ENCODE assay signal across 38 mouse cellular contexts in the genomic region with DNA sequence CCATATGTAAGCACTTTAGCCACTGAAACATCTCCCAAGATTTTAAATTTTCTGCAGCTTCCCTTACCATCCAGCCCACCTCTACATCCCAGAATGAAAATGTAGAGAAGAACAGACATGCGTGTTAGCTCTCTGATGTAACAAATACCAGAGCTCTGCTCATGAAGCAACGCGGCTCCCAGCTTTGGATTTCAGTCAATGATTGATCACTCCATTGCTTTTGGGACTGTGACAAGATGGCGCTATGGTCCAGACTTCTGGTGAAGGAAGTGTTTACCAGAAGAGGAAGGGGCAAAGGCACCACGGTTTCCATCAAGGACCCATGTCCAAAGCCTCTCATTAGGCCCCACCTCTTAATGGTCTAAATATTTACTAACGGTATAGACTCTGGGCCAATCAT. TPM values are rescaled to one million over a fixed set of nuclear protein-coding genes. Genes with fewer than 3 reads are reported as not detected.
"Had no signal": no experiment of that assay in that cellular context is flagged by ENCODE, and none has a peak within 500 bp of the region (broad histone marks: within the 10 kb centered on the region; RNA-seq: fewer than 3 reads in every experiment).

No protein-coding gene starts in this region.

- H3K9me3 ChIP-seq: heart, embryonic 13.5 days; heart, embryonic 15.5 days; hindbrain, embryonic 10.5 days; hindbrain, embryonic 12.5 days; intestine, embryonic 15.5 days; limb, embryonic 13.5 days; limb, embryonic 15.5 days; liver, embryonic 13.5 days had no signal

- H3K27me3 ChIP-seq: heart, embryonic 13.5 days; heart, embryonic 15.5 days; hindbrain, embryonic 12.5 days; intestine, embryonic 15.5 days; limb, embryonic 13.5 days; limb, embryonic 15.5 days; liver, embryonic 13.5 days had no signal

- H3K9ac ChIP-seq: heart, embryonic 13.5 days; heart, embryonic 15.5 days; hindbrain, embryonic 12.5 days; hindbrain, embryonic 14.5 days; intestine, embryonic 15.5 days; limb, embryonic 13.5 days; limb, embryonic 15.5 days; liver, embryonic 13.5 days had no signal

- H3K27ac ChIP-seq: gastrocnemius, adult 2 months; heart, adult 2 months; heart, embryonic 13.5 days; heart, embryonic 15.5 days; hindbrain, embryonic 10.5 days; hindbrain, embryonic 12.5 days; hindbrain, embryonic 14.5 days; intestine, embryonic 15.5 days; kidney, postnatal 0 days; limb, embryonic 13.5 days; limb, embryonic 15.5 days; liver, embryonic 13.5 days had no signal

- H3K4me2 ChIP-seq: heart, embryonic 11.5 days; heart, embryonic 13.5 days; heart, embryonic 15.5 days; hindbrain, embryonic 12.5 days; hindbrain, embryonic 14.5 days; intestine, embryonic 15.5 days; limb, embryonic 13.5 days; limb, embryonic 15.5 days; liver, embryonic 13.5 days had no signal

- H3K4me3 ChIP-seq: gastrocnemius, adult 2 months; heart, adult 2 months; heart, embryonic 13.5 days; heart, embryonic 15.5 days; hindbrain, embryonic 10.5 days; hindbrain, embryonic 12.5 days; intestine, embryonic 15.5 days; limb, embryonic 13.5 days; limb, embryonic 15.5 days; liver, embryonic 13.5 days had no signal

- ATAC-seq: hindbrain, embryonic 16.5 days; inflammation-experienced regulatory T-cells, adult 6 months; intestine, embryonic 15.5 days; intestine, postnatal 0 days had no signal

- H3K36me3 ChIP-seq: heart, embryonic 13.5 days; heart, embryonic 15.5 days; hindbrain, embryonic 10.5 days; hindbrain, embryonic 12.5 days; intestine, embryonic 15.5 days; limb, embryonic 13.5 days; limb, embryonic 15.5 days; liver, embryonic 13.5 days had no signal

- DNase-seq: gastrocnemius, adult 2 months; gastrocnemius, postnatal 10 days; gastrocnemius, postnatal 25 days; heart, adult 2 months; heart, postnatal 14 days; heart, postnatal 4 days; kidney, adult 18-20 months; kidney, postnatal 14 days; kidney, postnatal 36 days; layer of hippocampus, adult 9-11 months; layer of hippocampus, postnatal 36 days; left cerebral cortex, postnatal 4 days; liver, embryonic 13.5 days had no signal

- H3K4me1 ChIP-seq: hindbrain, embryonic 10.5 days; hindbrain, embryonic 12.5 days; intestine, embryonic 15.5 days; limb, embryonic 15.5 days had no signal

RNA-seq across cellular contexts. Expression of a gene that starts 47.5 kb away (rescaled TPM):
- total RNA-seq: gastrocnemius, adult 2 months; gastrocnemius, postnatal 10 days; granulocyte monocyte progenitor cell, adult 5-6 weeks; heart, adult 2 months; heart, postnatal 4 days; layer of hippocampus, adult 18-20 months; layer of hippocampus, adult 8-10 months; layer of hippocampus, postnatal 14 days; layer of hippocampus, postnatal 36 days; left cerebral cortex, adult 18-20 months; left cerebral cortex, adult 8-10 months; left cerebral cortex, postnatal 10 days; left cerebral cortex, postnatal 25 days; left cerebral cortex, postnatal 4 days had no signal
- polyA plus RNA-seq: frontal cortex, adult 2 months; heart, embryonic 11.5 days; heart, embryonic 13.5 days; heart, embryonic 15.5 days; heart, postnatal 0 days; hindbrain, embryonic 12.5 days; hindbrain, embryonic 14.5 days; hindbrain, embryonic 16.5 days; inflammation-experienced regulatory T-cells, adult 6 months; kidney, embryonic 14.5 days; limb, embryonic 11.5 days; limb, embryonic 13.5 days; limb, embryonic 15.5 days; liver, embryonic 13.5 days had no signal
